Mouse (Mus musculus): ENCODE data around the gene Rnh1. TPM values are rescaled to one million over a fixed set of nuclear protein-coding genes. Genes with fewer than 3 reads are reported as not detected.
A peak's percentile ranks its signal among the peaks of the same experiment; 100 is the strongest.

Gene Rnh1
- total and polyA plus RNA-seq, 2 experiments, result 106 to 134 TPM

- peak within 1 kb of the TSS; percentile 68 for H3K4me3 ChIP-seq (ENCODE audit: insufficient read depth, low read depth, low read length)
- no peak for TF ChIP-seq POLR2A (IDR thresholded peaks at IDR 0.05; ENCODE audit: extremely low read depth, insufficient read depth, low read length)
- TF ChIP-seq CTCF (IDR thresholded peaks at IDR 0.05; ENCODE audit: low read depth, low read length), result no peak
- H3K27ac ChIP-seq (replicated peaks; ENCODE audit: insufficient read depth, low read depth, low read length), result peak within 1 kb of the TSS; percentile 65
- no peaks in the 10 kb centered on the region for H3K27me3 ChIP-seq (ENCODE audit: control insufficient read depth, insufficient read depth, low read length)
- peak; percentile 10 for DNase-seq (ENCODE audit: extremely low read depth, low read depth, low spot score)
- peak within 1 kb of the TSS; percentile 62 for H3K9ac ChIP-seq (ENCODE audit: low read depth, low read length)
- H3K79me2 ChIP-seq (ENCODE audit: control insufficient read depth, insufficient read depth, low read length), result no peaks in the 10 kb centered on the region
- H3K4me1 ChIP-seq (ENCODE audit: control insufficient read depth, insufficient read depth, low read length), result peaks cover 11% of the 10 kb centered on the region; the same call in 1 of the 2 replicates
- WGBS, result 65% methylated on average over 14 of the region's 14 CpGs
- H3K36me3 ChIP-seq (ENCODE audit: control insufficient read depth, insufficient read depth, low read length), result no peaks in the 10 kb centered on the region
Measured at GRCm38 (mm10) chr7:141122245-141122644, 50.4 kb downstream of the Rnh1 start, which contains the start of gene Ptdss2. TSS of gene Ptdss2 (plus strand) at chr7:141122382.

- 24% methylated on average over 5 of the region's 5 CpGs for WGBS
- TF ChIP-seq CTCF (IDR thresholded peaks at IDR 0.05; ENCODE audit: low read depth, low read length) (no peak), POLR2A (IDR thresholded peaks at IDR 0.05; ENCODE audit: extremely low read depth, insufficient read depth, low read length) (no peak)
- Histone ChIP-seq H3K36me3 (ENCODE audit: control insufficient read depth, insufficient read depth, low read length) (no peaks in the 10 kb centered on the region), H3K4me3 (ENCODE audit: insufficient read depth, low read depth, low read length) (no peak overlapping the region), H3K79me2 (ENCODE audit: control insufficient read depth, insufficient read depth, low read length) (no peaks in the 10 kb centered on the region), H3K9ac (ENCODE audit: low read depth, low read length) (no peak overlapping the region), H3K27me3 (ENCODE audit: control insufficient read depth, insufficient read depth, low read length) (no peaks in the 10 kb centered on the region), H3K4me1 (ENCODE audit: control insufficient read depth, insufficient read depth, low read length) (peaks cover 11% of the 10 kb centered on the region; the same call in 1 of the 2 replicates), H3K27ac (replicated peaks; ENCODE audit: insufficient read depth, low read depth, low read length) (peak overlapping the region; percentile 35; the same call in 1 of the 2 replicates)
- peak; percentile 74 for DNase-seq (ENCODE audit: extremely low read depth, low read depth, low spot score)
Measured at GRCm38 (mm10) chr7:141121051-141121531, 51.6 kb downstream of the Rnh1 start.

GRCm38 (mm10) chr7:141120605-141121004 lies 52.1 kb downstream of the Rnh1 start:
- Histone ChIP-seq H3K9ac (ENCODE audit: low read depth, low read length) (no peak overlapping the region), H3K27me3 (ENCODE audit: control insufficient read depth, insufficient read depth, low read length) (no peaks in the 10 kb centered on the region), H3K4me3 (ENCODE audit: insufficient read depth, low read depth, low read length) (no peak overlapping the region), H3K36me3 (ENCODE audit: control insufficient read depth, insufficient read depth, low read length) (no peaks in the 10 kb centered on the region), H3K27ac (replicated peaks; ENCODE audit: insufficient read depth, low read depth, low read length) (peak overlapping the region; percentile 35; the same call in 1 of the 2 replicates), H3K79me2 (ENCODE audit: control insufficient read depth, insufficient read depth, low read length) (no peaks in the 10 kb centered on the region), H3K4me1 (ENCODE audit: control insufficient read depth, insufficient read depth, low read length) (peaks cover 11% of the 10 kb centered on the region; the same call in 1 of the 2 replicates)
- WGBS, result 28% methylated on average over 3 of the region's 3 CpGs
- DNase-seq (ENCODE audit: extremely low read depth, low read depth, low spot score), result peak; percentile 75
- TF ChIP-seq POLR2A (IDR thresholded peaks at IDR 0.05; ENCODE audit: extremely low read depth, insufficient read depth, low read length) (no peak), CTCF (IDR thresholded peaks at IDR 0.05; ENCODE audit: low read depth, low read length) (no peak)

GRCm38 (mm10) chr7:141119487-141119886 lies 53.2 kb downstream of the Rnh1 start:
- Histone ChIP-seq H3K4me3 (ENCODE audit: insufficient read depth, low read depth, low read length) (no peak overlapping the region), H3K4me1 (ENCODE audit: control insufficient read depth, insufficient read depth, low read length) (peaks cover 11% of the 10 kb centered on the region; the same call in 1 of the 2 replicates), H3K79me2 (ENCODE audit: control insufficient read depth, insufficient read depth, low read length) (no peaks in the 10 kb centered on the region), H3K36me3 (ENCODE audit: control insufficient read depth, insufficient read depth, low read length) (no peaks in the 10 kb centered on the region), H3K9ac (ENCODE audit: low read depth, low read length) (no peak overlapping the region), H3K27me3 (ENCODE audit: control insufficient read depth, insufficient read depth, low read length) (no peaks in the 10 kb centered on the region), H3K27ac (replicated peaks; ENCODE audit: insufficient read depth, low read depth, low read length) (no peak overlapping the region)
- 97% methylated on average over 3 of the region's 3 CpGs for WGBS
- no peak for DNase-seq (ENCODE audit: extremely low read depth, low read depth, low spot score)
- TF ChIP-seq POLR2A (IDR thresholded peaks at IDR 0.05; ENCODE audit: extremely low read depth, insufficient read depth, low read length) (no peak), CTCF (IDR thresholded peaks at IDR 0.05; ENCODE audit: low read depth, low read length) (no peak)

GRCm38 (mm10) chr7:141117636-141118035 lies 55.0 kb downstream of the Rnh1 start, which contains the start of gene Ano9:
TSS of gene Ano9 (minus strand) at chr7:141117806.
- Histone ChIP-seq H3K27ac (replicated peaks; ENCODE audit: insufficient read depth, low read depth, low read length) (no peak within 1 kb of the TSS), H3K9ac (ENCODE audit: low read depth, low read length) (no peak within 1 kb of the TSS), H3K27me3 (ENCODE audit: control insufficient read depth, insufficient read depth, low read length) (no peaks in the 10 kb centered on the region), H3K4me1 (ENCODE audit: control insufficient read depth, insufficient read depth, low read length) (peaks cover 8% of the 10 kb centered on the region; the same call in 1 of the 2 replicates), H3K79me2 (ENCODE audit: control insufficient read depth, insufficient read depth, low read length) (no peaks in the 10 kb centered on the region), H3K4me3 (ENCODE audit: insufficient read depth, low read depth, low read length) (no peak within 1 kb of the TSS), H3K36me3 (ENCODE audit: control insufficient read depth, insufficient read depth, low read length) (no peaks in the 10 kb centered on the region)
- TF ChIP-seq POLR2A (IDR thresholded peaks at IDR 0.05; ENCODE audit: extremely low read depth, insufficient read depth, low read length) (no peak), CTCF (IDR thresholded peaks at IDR 0.05; ENCODE audit: low read depth, low read length) (no peak)
- DNase-seq (ENCODE audit: extremely low read depth, low read depth, low spot score), result no peak
- 64% methylated on average over 9 of the region's 9 CpGs for WGBS

DNA sequence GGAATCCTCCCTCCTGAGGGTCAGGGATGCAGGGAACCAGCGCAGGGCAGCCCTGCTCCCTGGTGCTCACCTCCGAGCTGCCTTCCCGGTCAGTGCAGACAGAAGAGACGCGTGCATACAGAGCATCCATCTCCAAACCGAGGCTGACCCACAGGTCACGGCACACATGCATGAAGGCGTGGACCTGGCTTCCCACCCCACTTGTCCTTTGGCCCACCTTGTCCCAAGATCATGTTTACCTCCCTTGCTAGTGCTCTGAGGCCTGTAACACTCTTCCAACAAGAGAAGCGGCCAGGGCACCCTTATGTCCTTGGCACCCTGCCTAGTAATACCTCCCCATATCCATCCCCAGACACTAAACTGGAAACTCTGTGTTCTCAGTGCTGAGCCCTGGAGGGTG lies 56.8 kb downstream of the Rnh1 start:
- WGBS, result 66% methylated on average over 9 of the region's 9 CpGs
- no peaks in the 10 kb centered on the region for H3K36me3 ChIP-seq (ENCODE audit: control insufficient read depth, insufficient read depth, low read length)
- peaks cover 3% of the 10 kb centered on the region; the same call in 1 of the 2 replicates for H3K4me1 ChIP-seq (ENCODE audit: control insufficient read depth, insufficient read depth, low read length)
- TF ChIP-seq POLR2A (IDR thresholded peaks at IDR 0.05; ENCODE audit: extremely low read depth, insufficient read depth, low read length) (no peak), CTCF (IDR thresholded peaks at IDR 0.05; ENCODE audit: low read depth, low read length) (no peak)
- H3K9ac ChIP-seq (ENCODE audit: low read depth, low read length), result no peak overlapping the region
- no peaks in the 10 kb centered on the region for H3K27me3 ChIP-seq (ENCODE audit: control insufficient read depth, insufficient read depth, low read length)
- H3K4me3 ChIP-seq (ENCODE audit: insufficient read depth, low read depth, low read length), result no peak overlapping the region
- DNase-seq (ENCODE audit: extremely low read depth, low read depth, low spot score), result no peak
- H3K79me2 ChIP-seq (ENCODE audit: control insufficient read depth, insufficient read depth, low read length), result no peaks in the 10 kb centered on the region
- H3K27ac ChIP-seq (replicated peaks; ENCODE audit: insufficient read depth, low read depth, low read length), result no peak overlapping the region

Other genes starting within 250 kb of the Rnh1 start
- gene Pgghg, start 231.5 kb downstream of the Rnh1 start, total RNA-seq (2014; rRNA removed), result 16.6 and 19.1 TPM in 2 replicates
- 41.3 and 43.3 TPM in 2 replicates for gene Pgghg, start 231.5 kb downstream of the Rnh1 start, polyA plus RNA-seq (2012; rRNA removed)
- 0.40 and 0.55 TPM in 2 replicates for gene Ifitm5, start 222.6 kb downstream of the Rnh1 start, total RNA-seq (2014; rRNA removed)
- 0.76 and 1.0 TPM in 2 replicates for gene Ifitm5, start 222.6 kb downstream of the Rnh1 start, polyA plus RNA-seq (2012; rRNA removed)
- not detected in 2 replicates for gene Gm45717, start 216.9 kb downstream of the Rnh1 start, total RNA-seq (2014; rRNA removed)
- gene Gm45717, start 216.9 kb downstream of the Rnh1 start, polyA plus RNA-seq (2012; rRNA removed), result not detected in 2 replicates
- gene Ifitm2, start 216.9 kb downstream of the Rnh1 start, total RNA-seq (2014; rRNA removed), result 270 and 282 TPM in 2 replicates
- 968 and 1,028 TPM in 2 replicates for gene Ifitm2, start 216.9 kb downstream of the Rnh1 start, polyA plus RNA-seq (2012; rRNA removed)
- 11.2 and 11.3 TPM in 2 replicates for gene Ifitm1, start 205.6 kb downstream of the Rnh1 start, total RNA-seq (2014; rRNA removed)
- 48.6 and 79.4 TPM in 2 replicates for gene Ifitm1, start 205.6 kb downstream of the Rnh1 start, polyA plus RNA-seq (2012; rRNA removed)
- 296 and 392 TPM in 2 replicates for gene Ifitm3, start 162.1 kb downstream of the Rnh1 start, total RNA-seq (2014; rRNA removed)
- 848 and 1,254 TPM in 2 replicates for gene Ifitm3, start 162.1 kb downstream of the Rnh1 start, polyA plus RNA-seq (2012; rRNA removed)
- gene Ifitm6, start 154.9 kb downstream of the Rnh1 start, total RNA-seq (2014; rRNA removed), result 0.81 and 0.83 TPM in 2 replicates
- 0.72 and 1.7 TPM in 2 replicates for gene Ifitm6, start 154.9 kb downstream of the Rnh1 start, polyA plus RNA-seq (2012; rRNA removed)
- not detected in 2 replicates for gene Gm17387, start 143.7 kb downstream of the Rnh1 start, total RNA-seq (2014; rRNA removed)
- gene Gm17387, start 143.7 kb downstream of the Rnh1 start, polyA plus RNA-seq (2012; rRNA removed), result not detected in 2 replicates
- 0.09 TPM in 1 of 2 replicates, not detected in the other for gene B4galnt4, start 111.8 kb downstream of the Rnh1 start, total RNA-seq (2014; rRNA removed)
- gene B4galnt4, start 111.8 kb downstream of the Rnh1 start, polyA plus RNA-seq (2012; rRNA removed), result 0.04 and 0.10 TPM in 2 replicates
- gene Pkp3, start 94.6 kb downstream of the Rnh1 start, total RNA-seq (2014; rRNA removed), result 0.60 and 0.83 TPM in 2 replicates
- 1.9 and 2.0 TPM in 2 replicates for gene Pkp3, start 94.6 kb downstream of the Rnh1 start, polyA plus RNA-seq (2012; rRNA removed)
- gene Sigirr, start 72.3 kb downstream of the Rnh1 start, total RNA-seq (2014; rRNA removed), result 21.8 and 28.5 TPM in 2 replicates
- 42.4 and 42.5 TPM in 2 replicates for gene Sigirr, start 72.3 kb downstream of the Rnh1 start, polyA plus RNA-seq (2012; rRNA removed)
- gene Ano9, start 55.1 kb downstream of the Rnh1 start, total RNA-seq (2014; rRNA removed), result not detected in 2 replicates
- gene Ano9, start 55.1 kb downstream of the Rnh1 start, polyA plus RNA-seq (2012; rRNA removed), result 0.09 and 0.13 TPM in 2 replicates
- gene Ptdss2, start 50.5 kb downstream of the Rnh1 start, total RNA-seq (2014; rRNA removed), result 5.2 and 5.4 TPM in 2 replicates
- 10.7 and 13.5 TPM in 2 replicates for gene Ptdss2, start 50.5 kb downstream of the Rnh1 start, polyA plus RNA-seq (2012; rRNA removed)
- gene Hras, start 21.1 kb upstream of the Rnh1 start, total RNA-seq (2014; rRNA removed), result 37.6 and 53.8 TPM in 2 replicates
- 50.4 and 58.9 TPM in 2 replicates for gene Hras, start 21.1 kb upstream of the Rnh1 start, polyA plus RNA-seq (2012; rRNA removed)
- 1.8 and 2.1 TPM in 2 replicates for gene Lrrc56, start 21.3 kb upstream of the Rnh1 start, total RNA-seq (2014; rRNA removed)
- 4.4 and 4.8 TPM in 2 replicates for gene Lrrc56, start 21.3 kb upstream of the Rnh1 start, polyA plus RNA-seq (2012; rRNA removed)
- 0.47 and 0.83 TPM in 2 replicates for gene Lmntd2, start 41.2 kb upstream of the Rnh1 start, total RNA-seq (2014; rRNA removed)
- gene Lmntd2, start 41.2 kb upstream of the Rnh1 start, polyA plus RNA-seq (2012; rRNA removed), result 1.4 and 2.2 TPM in 2 replicates
- gene Rassf7, start 43.0 kb upstream of the Rnh1 start, total RNA-seq (2014; rRNA removed), result 21.6 and 22.5 TPM in 2 replicates
- gene Rassf7, start 43.0 kb upstream of the Rnh1 start, polyA plus RNA-seq (2012; rRNA removed), result 49.1 and 53.3 TPM in 2 replicates
- gene Phrf1, start 55.9 kb upstream of the Rnh1 start, total RNA-seq (2014; rRNA removed), result 8.1 and 12.6 TPM in 2 replicates
- gene Phrf1, start 55.9 kb upstream of the Rnh1 start, polyA plus RNA-seq (2012; rRNA removed), result 6.7 and 9.2 TPM in 2 replicates
- 22.8 and 32.2 TPM in 2 replicates for gene Irf7, start 93.6 kb upstream of the Rnh1 start, total RNA-seq (2014; rRNA removed)
- 42.4 and 102 TPM in 2 replicates for gene Irf7, start 93.6 kb upstream of the Rnh1 start, polyA plus RNA-seq (2012; rRNA removed)
- 18.5 and 40.3 TPM in 2 replicates for gene Cdhr5, start 103.9 kb upstream of the Rnh1 start, total RNA-seq (2014; rRNA removed)
- gene Cdhr5, start 103.9 kb upstream of the Rnh1 start, polyA plus RNA-seq (2012; rRNA removed), result 31.2 and 31.7 TPM in 2 replicates
- not detected in 2 replicates for gene Sct, start 106.3 kb upstream of the Rnh1 start, total RNA-seq (2014; rRNA removed)
- gene Sct, start 106.3 kb upstream of the Rnh1 start, polyA plus RNA-seq (2012; rRNA removed), result not detected in 2 replicates
- gene Drd4, start 119.1 kb upstream of the Rnh1 start, total RNA-seq (2014; rRNA removed), result not detected in 2 replicates
- not detected in 2 replicates for gene Drd4, start 119.1 kb upstream of the Rnh1 start, polyA plus RNA-seq (2012; rRNA removed)
- gene Deaf1, start 154.8 kb upstream of the Rnh1 start, total RNA-seq (2014; rRNA removed), result 3.1 and 5.8 TPM in 2 replicates
- gene Deaf1, start 154.8 kb upstream of the Rnh1 start, polyA plus RNA-seq (2012; rRNA removed), result 6.9 and 7.8 TPM in 2 replicates
- gene Tmem80, start 154.9 kb upstream of the Rnh1 start, total RNA-seq (2014; rRNA removed), result 8.9 and 10.3 TPM in 2 replicates
- 14.3 and 20.9 TPM in 2 replicates for gene Tmem80, start 154.9 kb upstream of the Rnh1 start, polyA plus RNA-seq (2012; rRNA removed)
- gene Eps8l2, start 166.0 kb upstream of the Rnh1 start, total RNA-seq (2014; rRNA removed), result 17.4 and 38.5 TPM in 2 replicates
- gene Eps8l2, start 166.0 kb upstream of the Rnh1 start, polyA plus RNA-seq (2012; rRNA removed), result 80.9 and 117 TPM in 2 replicates
- gene Taldo1, start 219.3 kb upstream of the Rnh1 start, total RNA-seq (2014; rRNA removed), result 160 and 195 TPM in 2 replicates
- 125 and 166 TPM in 2 replicates for gene Taldo1, start 219.3 kb upstream of the Rnh1 start, polyA plus RNA-seq (2012; rRNA removed)
- gene Gatd1, start 241.3 kb upstream of the Rnh1 start, total RNA-seq (2014; rRNA removed), result 15.1 and 23.5 TPM in 2 replicates
- 34.9 and 36.2 TPM in 2 replicates for gene Gatd1, start 241.3 kb upstream of the Rnh1 start, polyA plus RNA-seq (2012; rRNA removed)

Data from liver, adult 2 months (tissue).